Mouse (Mus musculus) brain, embryonic 14.5 days (tissue): ENCODE data around the gene Trove2.

Experiments
- CTCF ChIP-seq: fragments of 200-500 bp; IDR thresholded peaks from 2 replicates; pipeline ENCODE4 v1.5.1; 2012; ENCODE audit warnings: inconsistent platforms, mild to moderate bottlenecking, moderate library complexity, borderline replicate concordance; ENCODE audit not compliant: insufficient read depth, insufficient read length; ENCODE audit errors: extremely low read depth
- POLR2A ChIP-seq: fragments of 200-500 bp; IDR thresholded peaks from 2 replicates; pipeline ENCODE4 v1.6.1; 2012; ENCODE audit warnings: mild to moderate bottlenecking, inconsistent platforms, borderline replicate concordance; ENCODE audit not compliant: poor library complexity, insufficient read depth, insufficient read length, severe bottlenecking; ENCODE audit errors: extremely low read depth

GRCm38 (mm10) chr1:143745871-143746270 is 31.0 kb downstream of the Trove2 start:
- TF ChIP-seq CTCF (no peak), POLR2A (no peak)
